Mouse (Mus musculus) CH12.LX (cell line): ENCODE measurements around the gene Aqp5. TPM values are rescaled to one million over a fixed set of nuclear protein-coding genes. Genes with fewer than 3 reads are reported as not detected.

ENCODE experiments used
- DNase-seq: peaks from one replicate; pipeline ENCODE4 v3.0.0-alpha.2; 2013; ENCODE audit errors: extremely low read depth
- H3K27ac ChIP-seq: 2 replicates; pipeline ENCODE4 v1.5.1; 2012; ENCODE audit warnings: low read depth, mild to moderate bottlenecking, control low read depth, moderate library complexity; ENCODE audit not compliant: insufficient read depth
- H3K27me3 ChIP-seq: replicated peaks from 2 replicates; pipeline ENCODE3; 2012; ENCODE audit warnings: inconsistent platforms
- H3K36me3 ChIP-seq, 2 experiments: replicated peaks in 1 of 2; 2 replicates each; pipeline versions ENCODE3 to v1.6.1; 2012; ENCODE audit warnings: inconsistent platforms in 1 of 2, low read length in 1 of 2, mild to moderate bottlenecking in 1 of 2, mixed read lengths in 1 of 2, moderate library complexity in 1 of 2; ENCODE audit not compliant: control insufficient read depth in 1 of 2, insufficient read depth in 1 of 2
- H3K4me1 ChIP-seq, 2 experiments: 2 replicates each; pipeline ENCODE4 v1.6.1; 2012; ENCODE audit warnings: inconsistent platforms in 1 of 2, moderate library complexity in 1 of 2; ENCODE audit not compliant: insufficient read depth in 2 of 2, control insufficient read depth in 1 of 2
- H3K4me2 ChIP-seq: 2 replicates; pipeline ENCODE4 v1.6.1; 2012; ENCODE audit warnings: low read depth, mild to moderate bottlenecking, control low read depth; ENCODE audit not compliant: poor library complexity, insufficient read depth, severe bottlenecking
- H3K4me3 ChIP-seq, 3 experiments: fragments of 150-350 bp in 1 of 3; sonication (generic) in 1 of 3; replicated peaks in 1 of 3; 2 replicates each; pipeline versions ENCODE3 to v1.5.1; 2011 to 2012; ENCODE audit warnings: low read depth in 2 of 3, low read length in 2 of 3, mild to moderate bottlenecking in 2 of 3, moderate library complexity in 2 of 3, control low read depth in 1 of 3, improper control_type of control experiment in 1 of 3, inconsistent platforms in 1 of 3, mixed read lengths in 1 of 3; ENCODE audit not compliant: poor library complexity in 1 of 3
- H3K79me2 ChIP-seq: replicated peaks from 2 replicates; pipeline ENCODE4 v1.6.1; 2012; ENCODE audit warnings: mild to moderate bottlenecking, moderate library complexity; ENCODE audit not compliant: control insufficient read depth, poor library complexity, insufficient read depth, severe bottlenecking; ENCODE audit errors: extremely low read depth
- H3K9ac ChIP-seq: 2 replicates; pipeline ENCODE4 v1.6.1; 2012; ENCODE audit warnings: low read depth, mild to moderate bottlenecking, control low read depth, moderate library complexity; ENCODE audit not compliant: insufficient read depth
- H3K9me3 ChIP-seq: replicated peaks from 2 replicates; pipeline ENCODE3; 2012; ENCODE audit warnings: low read length, inconsistent platforms, mixed read lengths
- CTCF ChIP-seq, 2 experiments: IDR thresholded peaks in 1 of 2; conservative IDR thresholded peaks in 1 of 2; 2 replicates each; pipeline ENCODE4 v1.5.1; 2011 to 2012; ENCODE audit warnings: low read depth in 2 of 2, low read length in 2 of 2, improper control_type of control experiment in 1 of 2, inconsistent platforms in 1 of 2, mild to moderate bottlenecking in 1 of 2, moderate library complexity in 1 of 2
- ETS1 ChIP-seq: conservative IDR thresholded peaks from 2 replicates; pipeline ENCODE4 v1.6.1; 2012; ENCODE audit warnings: low read depth, mild to moderate bottlenecking, inconsistent platforms, low read length, improper control_type of control experiment, moderate library complexity
- IRF4 ChIP-seq: IDR thresholded peaks from 2 replicates; pipeline ENCODE4 v1.6.1; 2014; ENCODE audit warnings: low read depth, mild to moderate bottlenecking, inconsistent platforms, low read length, improper control_type of control experiment
- JUND ChIP-seq: conservative IDR thresholded peaks from 2 replicates; pipeline ENCODE4 v1.6.1; 2011; ENCODE audit warnings: low read depth, low read length, improper control_type of control experiment
- MAFK ChIP-seq: IDR thresholded peaks from 2 replicates; pipeline ENCODE4 v1.6.1; 2011; ENCODE audit warnings: low read length, improper control_type of control experiment; ENCODE audit not compliant: insufficient replicate concordance
- MEF2A ChIP-seq: IDR thresholded peaks from 2 replicates; pipeline ENCODE4 v1.6.1; 2014; ENCODE audit warnings: low read depth, mild to moderate bottlenecking, inconsistent platforms, low read length, improper control_type of control experiment, borderline replicate concordance
- NRF1 ChIP-seq: IDR thresholded peaks from 2 replicates; pipeline ENCODE4 v1.6.1; 2014; ENCODE audit warnings: low read depth, mild to moderate bottlenecking, inconsistent platforms, low read length, improper control_type of control experiment, moderate library complexity
- RCOR1 ChIP-seq: conservative IDR thresholded peaks from 2 replicates; pipeline ENCODE4 v1.6.1; 2012; ENCODE audit warnings: low read depth, mild to moderate bottlenecking, inconsistent platforms, low read length, improper control_type of control experiment
- SIN3A ChIP-seq: IDR thresholded peaks from 2 replicates; pipeline ENCODE4 v1.6.1; 2012; ENCODE audit warnings: low read length, improper control_type of control experiment, inconsistent platforms
- USF2 ChIP-seq: conservative IDR thresholded peaks from 2 replicates; pipeline ENCODE4 v1.6.1; 2011; ENCODE audit warnings: low read depth, low read length, improper control_type of control experiment
- ZKSCAN1 ChIP-seq: IDR thresholded peaks from 2 replicates; pipeline ENCODE4 v1.6.1; 2012; ENCODE audit warnings: low read depth, inconsistent platforms, low read length, improper control_type of control experiment, borderline replicate concordance
- dilution Hi-C: fragments of 300-500 bp; cut with MboI; formaldehyde crosslinking; loops from 2 replicates; pipeline ENCODE4 v1.14.3; 2020; ENCODE audit warnings: low sequenced_read_pairs; ENCODE audit not compliant: extremely low pct_unique_long_range_greater_than_20kb, extremely low pct_ligation_motif_present
- in situ Hi-C: fragments of 300-500 bp; cut with MboI; formaldehyde crosslinking; loops from 3 replicates; pipeline ENCODE4 v1.14.3; 2019; ENCODE audit warnings: low sequenced_read_pairs, low pct_ligation_motif_present, low pct_unique_long_range_greater_than_20kb, mixed read lengths
- polyA plus RNA-seq: library from polyadenylated mRNA; unstranded; fragments of >175 nt; gene quantifications from 2 replicates; pipeline ENCODE4 v1.2.1, GENCODE M21; 2012; ENCODE audit warnings: low read depth; ENCODE audit not compliant: insufficient read length
- total RNA-seq, 2 experiments: library from RNA; depleted of rRNA; stranded (reverse); fragments of 300-350 nt in 1 of 2; fragments of >200 nt in 1 of 2; gene quantifications; 2 replicates each; pipeline ENCODE4 v1.2.3; 2012 to 2014

Aqp5 gene
- total and polyA plus RNA-seq, 3 experiments: not detected

GRCm38 (mm10) chr15:99637405-99638123, 47.0 kb downstream of the Aqp5 start:
- dilution Hi-C loops (no loop called here), in situ Hi-C loops (no loop called here)
- DNase-seq: no peak
- Histone ChIP-seq H3K9ac (no peak overlapping the region), H3K4me3 (no peak overlapping the region), H3K36me3 (peaks cover 49 to 87% of the 10 kb centered on the region in 2 experiments), H3K27me3 (no peaks in the 10 kb centered on the region), H3K79me2 (peaks cover 2% of the 10 kb centered on the region), H3K4me1 (peaks cover 0 to 3% of the 10 kb centered on the region in 2 experiments; a peak in 2 of 4 replicates), H3K4me2 (no peak overlapping the region), H3K27ac (no peak overlapping the region), H3K9me3 (no peaks in the 10 kb centered on the region)
- TF ChIP-seq NRF1: no peak
- no peak for TF ChIP-seq IRF4
- no peak for TF ChIP-seq MEF2A

GRCm38 (mm10) chr15:99638124-99638485, 47.5 kb downstream of the Aqp5 start:
- H3K79me2 ChIP-seq: peaks cover 7% of the 10 kb centered on the region
- H3K4me2 ChIP-seq: no peak overlapping the region
- TF ChIP-seq USF2 (no peak), JUND (no peak)
- dilution Hi-C loops: no loop called here
- DNase-seq: no peak
- no peaks in the 10 kb centered on the region for H3K27me3 ChIP-seq
- H3K9me3 ChIP-seq: no peaks in the 10 kb centered on the region
- H3K9ac ChIP-seq: no peak overlapping the region
- H3K27ac ChIP-seq: no peak overlapping the region
- H3K4me1 ChIP-seq: peaks cover 0 to 8% of the 10 kb centered on the region in 2 experiments; a peak in 2 of 4 replicates
- peaks cover 47 to 85% of the 10 kb centered on the region in 2 experiments for H3K36me3 ChIP-seq
- H3K4me3 ChIP-seq: no peak overlapping the region
- in situ Hi-C loops: no loop called here

- H3K27ac ChIP-seq: no peak overlapping the region
- peaks cover 14 to 53% of the 10 kb centered on the region in 2 experiments for H3K4me1 ChIP-seq
- no peak for DNase-seq
- TF ChIP-seq MEF2A: no peak
- no peak for TF ChIP-seq SIN3A
- no peak for TF ChIP-seq MAFK
- no peak for TF ChIP-seq ETS1
- TF ChIP-seq ZKSCAN1: no peak
- TF ChIP-seq CTCF (conservative IDR thresholded peaks at IDR 0.05 in 1 of 2, IDR thresholded peaks at IDR 0.05 in 1 of 2; ENCODE audit: low read depth in 2 of 2, low read length in 2 of 2): no peak
- TF ChIP-seq RCOR1: no peak
- TF ChIP-seq, all 38 proteins: peak for 0
- Histone ChIP-seq H3K9ac (no peak overlapping the region), H3K36me3 (peaks cover 15 to 57% of the 10 kb centered on the region in 2 experiments), H3K9me3 (no peaks in the 10 kb centered on the region), H3K27me3 (no peaks in the 10 kb centered on the region), H3K4me2 (no peak overlapping the region), H3K79me2 (peaks cover 49% of the 10 kb centered on the region), H3K4me3 (no peak overlapping the region)
- in situ Hi-C loops (no loop called here), dilution Hi-C loops (no loop called here)
Observed at GRCm38 (mm10) chr15:99642622-99643021, 52.0 kb downstream of the Aqp5 start.
